Mouse (Mus musculus) urinary bladder, postnatal 10 days (tissue): ENCODE results near the gene Ankrd31.
"Not testable (repeated sequence)": the region's sequence is repeated elsewhere in the genome, so short reads cannot be mapped to it uniquely, and the experiment has no call there.

Experiments
- DNase-seq: peaks from one replicate; pipeline ENCODE4 v3.0.0; 2022; ENCODE audit warnings: low spot score

Ankrd31 gene

GRCm38 (mm10) chr13:96941481-96941880 is 193.4 kb downstream of the Ankrd31 start:
- not testable (repeated sequence) for DNase-seq

GRCm38 (mm10) chr13:96943571-96943970 is 195.5 kb downstream of the Ankrd31 start:
- no peak for DNase-seq

- DNase-seq, result no peak
Measured at GRCm38 (mm10) chr13:96945748-96946147, 197.7 kb downstream of the Ankrd31 start.

GRCm38 (mm10) chr13:96947722-96948121 is 199.7 kb downstream of the Ankrd31 start:
- no peak for DNase-seq

GRCm38 (mm10) chr13:96951880-96952279 is 203.8 kb downstream of the Ankrd31 start:
- no peak for DNase-seq

- DNase-seq, result no peak
Measured at GRCm38 (mm10) chr13:96956466-96956865, 208.4 kb downstream of the Ankrd31 start.
